Mouse (Mus musculus) heart, postnatal 0 days (tissue): ENCODE measurements around the gene Cnot10.

ENCODE experiments used
- CTCF ChIP-seq: IDR thresholded peaks from 2 replicates; pipeline ENCODE4 v1.5.1; 2016; ENCODE audit warnings: antibody characterized with exemption, control low read depth, low read depth
- EP300 ChIP-seq: IDR thresholded peaks from 2 replicates; pipeline ENCODE4 v1.6.1; 2016; ENCODE audit warnings: antibody characterized with exemption, low read depth

DNA sequence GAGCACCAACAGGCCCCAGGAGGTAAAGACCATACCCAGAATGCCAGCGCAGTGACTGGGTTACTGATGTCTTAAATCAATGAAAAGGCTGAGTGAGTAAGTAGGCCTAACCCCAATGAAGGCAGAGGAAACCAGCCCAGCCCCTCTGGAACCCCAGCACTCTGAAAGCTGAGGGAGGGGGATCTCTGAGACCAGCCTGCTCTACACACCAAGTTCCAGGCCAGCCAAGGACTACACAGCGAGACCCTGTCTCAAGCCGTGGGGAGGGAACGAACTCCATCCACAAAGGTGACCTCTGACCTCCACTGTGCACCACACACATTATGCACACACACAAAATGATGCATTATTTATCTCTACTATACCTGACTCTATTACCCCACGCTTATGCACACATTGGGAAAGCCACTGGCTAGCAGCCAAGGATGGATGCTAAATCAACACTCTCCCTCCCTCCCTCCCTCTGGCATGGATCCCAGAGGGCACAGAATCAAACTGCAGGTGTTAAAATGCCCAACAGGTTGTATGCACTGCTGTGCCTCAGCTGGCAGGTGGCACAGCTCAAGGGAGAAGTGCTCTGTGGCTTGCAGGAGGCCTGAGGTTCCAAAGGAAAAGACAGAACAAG lies 85.5 kb downstream of the Cnot10 start:
- TF ChIP-seq CTCF (no peak), EP300 (no peak)
